Mouse (Mus musculus) megakaryocyte, embryonic 14.5 days (primary cell): ENCODE data around the gene Ngfr.

Source experiments
- FLI1 ChIP-seq: IDR thresholded peaks from 2 replicates; pipeline ENCODE4 v1.6.1; 2012; ENCODE audit warnings: low read length, inconsistent platforms, mixed read lengths
- GATA1 ChIP-seq: IDR thresholded peaks from 3 replicates; pipeline ENCODE4 v1.6.1; 2012; ENCODE audit warnings: mixed read lengths, low read length, inconsistent platforms, borderline replicate concordance

GRCm38 (mm10) chr11:95528231-95528630 lies 59.3 kb downstream of the Ngfr start:
- TF ChIP-seq GATA1: no peak
- TF ChIP-seq FLI1: no peak
